Mouse (Mus musculus) ES-E14 (cell line): ENCODE measurements around the gene Vdr. TPM values are rescaled to one million over a fixed set of nuclear protein-coding genes. Genes with fewer than 3 reads are reported as not detected.

Source experiments
- DNase-seq: peaks from one replicate; pipeline ENCODE4 v3.0.0-alpha.2; 2013; ENCODE audit warnings: low read depth, low spot score
- H3K27ac ChIP-seq: 2 replicates; pipeline ENCODE4 v1.5.1; 2012; ENCODE audit warnings: low read depth, mild to moderate bottlenecking, low read length, moderate library complexity, mixed read lengths; ENCODE audit not compliant: poor library complexity, insufficient read depth, severe bottlenecking
- H3K36me3 ChIP-seq: 2 replicates; pipeline ENCODE4 v1.6.1; 2012; ENCODE audit warnings: mild to moderate bottlenecking, low read length, moderate library complexity, mixed read lengths; ENCODE audit not compliant: control insufficient read depth, poor library complexity, insufficient read depth, severe bottlenecking
- H3K4me1 ChIP-seq, 2 experiments: fragments of 150-350 bp in 1 of 2; sonication (generic) in 1 of 2; 2 replicates each; pipeline ENCODE4 v1.6.1; 2012; ENCODE audit warnings: low read length in 2 of 2, mild to moderate bottlenecking in 1 of 2, mixed read lengths in 1 of 2; ENCODE audit not compliant: control insufficient read depth in 2 of 2, insufficient read depth in 2 of 2, poor library complexity in 1 of 2
- H3K4me3 ChIP-seq, 2 experiments: fragments of 150-350 bp in 1 of 2; sonication (generic) in 1 of 2; 2 replicates each; pipeline ENCODE4 v1.5.1; 2012; ENCODE audit warnings: low read length in 2 of 2, low read depth in 1 of 2, mild to moderate bottlenecking in 1 of 2, mixed read lengths in 1 of 2; ENCODE audit not compliant: insufficient read depth in 1 of 2, poor library complexity in 1 of 2, severe bottlenecking in 1 of 2
- H3K9ac ChIP-seq: 2 replicates; pipeline ENCODE4 v1.6.1; 2012; ENCODE audit warnings: low read depth, mild to moderate bottlenecking, low read length, mixed read lengths; ENCODE audit not compliant: poor library complexity, insufficient read depth, severe bottlenecking
- H3K9me3 ChIP-seq: fragments of 150-350 bp; sonication (generic); 2 replicates; pipeline ENCODE4 v1.6.1; 2012; ENCODE audit warnings: low read depth, mild to moderate bottlenecking, low read length; ENCODE audit not compliant: control insufficient read depth, insufficient read depth
- CHD2 ChIP-seq: IDR thresholded peaks from 2 replicates; pipeline ENCODE4 v1.6.1; 2014; ENCODE audit warnings: mild to moderate bottlenecking, low read depth, low read length, inconsistent platforms
- HCFC1 ChIP-seq: IDR thresholded peaks from 2 replicates; pipeline ENCODE4 v1.6.1; 2012; ENCODE audit warnings: low read length, inconsistent platforms, borderline replicate concordance; ENCODE audit not compliant: insufficient read depth
- MAFK ChIP-seq: IDR thresholded peaks from 2 replicates; pipeline ENCODE4 v1.6.1; 2014; ENCODE audit warnings: mild to moderate bottlenecking, low read depth, low read length, inconsistent platforms; ENCODE audit not compliant: insufficient read depth
- ZC3H11A ChIP-seq: IDR thresholded peaks from 2 replicates; pipeline ENCODE4 v1.6.1; 2012; ENCODE audit warnings: low read depth, mild to moderate bottlenecking, inconsistent platforms, low read length, borderline replicate concordance
- ZNF384 ChIP-seq: IDR thresholded peaks from 2 replicates; pipeline ENCODE4 v1.6.1; 2012; ENCODE audit warnings: low read depth, low read length, inconsistent platforms
- in situ Hi-C, 2 experiments: fragments of 600-800 bp; cut with MboI; formaldehyde crosslinking; loops; one replicate each; pipeline ENCODE4 v1.15.1; 2025; ENCODE audit warnings: low sequenced_read_pairs in 2 of 2, inconsistent platforms in 1 of 2; ENCODE audit not compliant: unreplicated experiment in 2 of 2
- total RNA-seq: library from RNA; depleted of rRNA; stranded (reverse); fragments of 300-350 nt; gene quantifications from 2 replicates; pipeline ENCODE4 v1.2.3, GENCODE M21; 2012; rRNA removed

The Vdr gene
- total RNA-seq, 1 experiment = 0.22 TPM

DNA sequence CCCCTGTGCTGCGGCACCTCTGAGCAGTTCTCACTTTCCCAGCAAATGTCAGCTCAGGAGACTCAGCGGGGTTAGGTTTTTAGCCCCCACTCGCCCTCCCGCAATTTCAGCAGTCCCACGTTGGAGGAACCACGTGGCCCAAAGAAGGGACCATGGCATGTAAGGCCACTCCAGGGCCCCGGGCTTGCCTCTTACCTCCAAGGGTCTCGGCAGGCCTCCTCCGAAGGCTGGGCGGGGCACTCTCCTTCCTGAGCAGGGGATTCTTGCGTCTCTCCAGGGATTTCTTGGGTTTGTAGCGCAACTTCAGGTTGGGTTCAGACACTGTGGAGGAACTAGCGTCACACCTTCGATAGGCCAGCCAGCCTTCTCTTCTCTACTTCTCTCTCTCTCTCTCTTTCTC lies 101.2 kb downstream of the Vdr start:
- Histone ChIP-seq H3K27ac (no peak overlapping the region), H3K9ac (no peak overlapping the region), H3K4me3 (no peak overlapping the region), H3K9me3 (no peaks in the 10 kb centered on the region), H3K36me3 (no peaks in the 10 kb centered on the region), H3K4me1 (peaks cover 7 to 11% of the 10 kb centered on the region in 2 experiments; a peak in 1 of 4 replicates)
- in situ Hi-C loops = no loop called here
- DNase-seq = no peak
- TF ChIP-seq CHD2 = no peak
- no peak for TF ChIP-seq HCFC1
- no peak for TF ChIP-seq ZNF384
- TF ChIP-seq MAFK = no peak
- no peak for TF ChIP-seq ZC3H11A

DNA sequence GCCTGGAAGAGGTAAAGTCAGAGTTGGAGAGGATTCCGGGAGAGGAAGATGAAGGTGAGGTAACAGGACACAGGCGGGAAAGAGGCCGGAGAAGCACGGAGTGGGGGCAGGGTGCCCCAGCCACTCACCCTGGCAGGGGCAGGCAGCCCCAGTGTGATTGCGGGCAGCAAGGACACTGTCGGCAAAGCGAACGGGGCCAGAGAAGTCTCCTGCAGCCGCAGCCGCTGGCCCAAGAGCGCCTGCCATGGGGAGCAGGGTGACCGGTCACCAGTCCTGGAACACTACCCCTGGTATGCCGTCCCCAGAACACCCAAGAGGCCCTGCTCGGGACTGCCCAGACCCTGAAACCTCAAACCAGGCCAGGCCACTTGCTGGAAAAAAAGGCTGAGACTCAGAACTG lies 101.9 kb downstream of the Vdr start:
- in situ Hi-C loops = no loop called here
- no peaks in the 10 kb centered on the region for H3K9me3 ChIP-seq
- H3K36me3 ChIP-seq = no peaks in the 10 kb centered on the region
- H3K27ac ChIP-seq = no peak overlapping the region
- H3K9ac ChIP-seq = no peak overlapping the region
- H3K4me1 ChIP-seq = peaks cover 7 to 9% of the 10 kb centered on the region in 2 experiments; a peak in 1 of 4 replicates
- peak overlapping the region; percentile 9 to 40; a peak in 2 of 4 replicates for H3K4me3 ChIP-seq
- no peak for DNase-seq
- no peak for TF ChIP-seq CHD2
- TF ChIP-seq HCFC1 = no peak
- no peak for TF ChIP-seq ZC3H11A
- TF ChIP-seq MAFK = no peak
- no peak for TF ChIP-seq ZNF384

DNA sequence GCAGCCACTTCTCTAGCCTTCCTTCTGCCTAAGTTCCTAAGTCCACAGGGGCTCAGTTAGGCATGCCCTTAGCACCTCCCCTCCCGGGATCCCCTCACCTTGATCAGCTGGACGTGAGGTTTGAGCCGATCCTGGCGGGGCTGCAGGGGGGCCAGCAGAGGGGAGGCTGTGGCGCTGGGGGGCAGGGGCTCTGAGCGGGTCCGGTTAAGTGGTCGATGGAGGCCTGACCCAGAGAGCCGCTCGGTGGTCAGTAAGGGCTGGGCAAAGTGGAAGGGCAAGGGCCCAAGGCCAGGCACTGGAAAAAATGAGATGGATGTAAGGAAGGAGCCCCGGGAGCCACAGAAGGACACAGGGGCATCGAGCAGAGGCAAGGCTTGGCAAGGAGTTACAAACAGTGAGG lies 102.6 kb downstream of the Vdr start:
- no peak overlapping the region for H3K27ac ChIP-seq
- DNase-seq = no peak
- no peak overlapping the region for H3K9ac ChIP-seq
- H3K9me3 ChIP-seq = no peaks in the 10 kb centered on the region
- TF ChIP-seq HCFC1 (no peak), ZC3H11A (no peak), CHD2 (no peak), MAFK (no peak), ZNF384 (no peak)
- H3K4me1 ChIP-seq = peaks cover 6 to 7% of the 10 kb centered on the region in 2 experiments; a peak in 1 of 4 replicates
- in situ Hi-C loops = no loop called here
- peak overlapping the region; percentile 22 to 40; a peak in 2 of 4 replicates for H3K4me3 ChIP-seq
- H3K36me3 ChIP-seq = no peaks in the 10 kb centered on the region

Other genes with a start within 250 kb of the Vdr start
- gene Rpap3, start 204.8 kb downstream of the Vdr start, total RNA-seq = 23.1 and 32.2 TPM in 2 replicates
- gene Endou, start 179.3 kb downstream of the Vdr start, total RNA-seq = 0.16 and 0.31 TPM in 2 replicates
- gene Rapgef3, start 142.7 kb downstream of the Vdr start, total RNA-seq = 12.5 and 12.7 TPM in 2 replicates
- 15.8 and 18.6 TPM in 2 replicates for gene Slc48a1, start 132.1 kb downstream of the Vdr start, total RNA-seq
- 4.4 and 7.4 TPM in 2 replicates for gene Hdac7, start 66.1 kb downstream of the Vdr start, total RNA-seq
- gene Tmem106c, start 53.6 kb upstream of the Vdr start, total RNA-seq = 20.2 TPM in 2 replicates
- gene Col2a1, start 94.1 kb upstream of the Vdr start, total RNA-seq = 9.5 and 10.9 TPM in 2 replicates
- 18.3 and 18.5 TPM in 2 replicates for gene Pfkm, start 182.0 kb upstream of the Vdr start, total RNA-seq
- 20.5 and 27.2 TPM in 2 replicates for gene Senp1, start 183.1 kb upstream of the Vdr start, total RNA-seq